Mouse (Mus musculus) thymus, adult 2 months (tissue): ENCODE measurements around the gene Ccdc110.

Experiments used
- CTCF ChIP-seq: fragments of 200-500 bp; IDR thresholded peaks from 2 replicates; pipeline ENCODE4 v1.5.1; 2012; ENCODE audit warnings: mild to moderate bottlenecking, control low read depth, low read length, moderate library complexity, borderline replicate concordance; ENCODE audit not compliant: control insufficient read depth, poor library complexity, insufficient read depth; ENCODE audit errors: extremely low read depth
- POLR2A ChIP-seq: fragments of 200-500 bp; IDR thresholded peaks from 2 replicates; pipeline ENCODE4 v1.6.1; 2012; ENCODE audit warnings: mild to moderate bottlenecking, low read length, control low read depth, moderate library complexity; ENCODE audit not compliant: control insufficient read depth, poor library complexity, insufficient read depth; ENCODE audit errors: extremely low read depth

GRCm38 (mm10) chr8:45885775-45886174, 48.6 kb upstream of the Ccdc110 start:
- no peak for TF ChIP-seq CTCF
- no peak for TF ChIP-seq POLR2A
